Mouse (Mus musculus) R1 (cell line): ENCODE results near the gene Polr3b.
A peak's percentile ranks its signal among the peaks of the same experiment; 100 is the strongest.

Source experiments
- DNase-seq: peaks from one replicate; pipeline ENCODE4 v3.0.0-alpha.2; 2018; ENCODE audit warnings: low read depth, low spot score

Polr3b gene

GRCm38 (mm10) chr10:84707752-84708530 lies 85.8 kb downstream of the Polr3b start:
- DNase-seq, result peak; percentile 56

- no peak for DNase-seq
Measured at GRCm38 (mm10) chr10:84710192-84710591, 88.1 kb downstream of the Polr3b start.

GRCm38 (mm10) chr10:84710827-84711226 lies 88.7 kb downstream of the Polr3b start:
- DNase-seq, result no peak

- DNase-seq, result no peak
Measured at GRCm38 (mm10) chr10:84711479-84711878, 89.4 kb downstream of the Polr3b start.

- no peak for DNase-seq
Measured at GRCm38 (mm10) chr10:84711940-84712339, 89.8 kb downstream of the Polr3b start.

GRCm38 (mm10) chr10:84712532-84712931 lies 90.4 kb downstream of the Polr3b start:
- DNase-seq, result no peak

GRCm38 (mm10) chr10:84713043-84713442 lies 91.0 kb downstream of the Polr3b start:
- no peak for DNase-seq

GRCm38 (mm10) chr10:84715639-84716038 lies 93.5 kb downstream of the Polr3b start:
- DNase-seq, result no peak

GRCm38 (mm10) chr10:84716581-84716980 lies 94.5 kb downstream of the Polr3b start:
- DNase-seq, result no peak

GRCm38 (mm10) chr10:84722711-84723110 lies 100.6 kb downstream of the Polr3b start:
- no peak for DNase-seq

- no peak for DNase-seq
Measured at GRCm38 (mm10) chr10:84727005-84727404, 104.9 kb downstream of the Polr3b start.

- DNase-seq, result peak; percentile 53
Measured at GRCm38 (mm10) chr10:84727760-84728159, 105.7 kb downstream of the Polr3b start.

- DNase-seq, result peak; percentile 39
Measured at GRCm38 (mm10) chr10:84730078-84730477, 108.0 kb downstream of the Polr3b start.

- DNase-seq, result no peak
Measured at GRCm38 (mm10) chr10:84730956-84731355, 108.9 kb downstream of the Polr3b start.

GRCm38 (mm10) chr10:84733511-84733910 lies 111.4 kb downstream of the Polr3b start:
- no peak for DNase-seq

- DNase-seq, result peak; percentile 56
Measured at GRCm38 (mm10) chr10:84754851-84755785, 133.0 kb downstream of the Polr3b start.

GRCm38 (mm10) chr10:84755786-84756203 lies 133.7 kb downstream of the Polr3b start, which contains the start of gene Rfx4:
Gene Rfx4 (plus strand): TSS chr10:84756062.
- DNase-seq, result peak; percentile 80

GRCm38 (mm10) chr10:84756435-84757095 lies 134.5 kb downstream of the Polr3b start:
- DNase-seq, result peak; percentile 71

GRCm38 (mm10) chr10:84757426-84758199 lies 135.5 kb downstream of the Polr3b start:
- DNase-seq, result peak; percentile 30

GRCm38 (mm10) chr10:84758200-84758468 lies 136.0 kb downstream of the Polr3b start:
- DNase-seq, result no peak
